8 mouse cellular contexts compared by ENCODE assay signal in genomic region chr4:140103341-140104027, GRCm38 (mm10).
DNase-seq lines count a peak whose midpoint lies in the region; ATAC-seq lines count a peak whose summit lies in the region.

No protein-coding gene starts in this region.

- intact Hi-C loops in heart, postnatal 14 days (cut with DNase I) = no loop called here

- 1% methylated on average over 28 of the region's 28 CpGs for WGBS in heart, embryonic 10.5 days
- under 1% methylated on average over 28 of the region's 28 CpGs for WGBS in hindbrain, embryonic 13.5 days
- 3% methylated on average over 28 of the region's 28 CpGs for WGBS in midbrain, embryonic 15.5 days

- no peak for DNase-seq in heart, embryonic 10.5 days (ENCODE audit: low spot score)
- no peak for DNase-seq in heart, postnatal 14 days
- DNase-seq in ZHBTc4 (ENCODE audit: low read depth, low spot score) = peak; percentile 93
- no peak for DNase-seq in spleen, postnatal 10 days (ENCODE audit: low spot score in 2 of 2)
- DNase-seq in layer of hippocampus, postnatal 25 days (ENCODE audit: extremely low spot score in 1 of 2, low spot score in 1 of 2) = no peak

- H3K4me3 ChIP-seq in heart, embryonic 10.5 days = peak overlapping the region; percentile 27
- H3K4me3 ChIP-seq in hindbrain, embryonic 13.5 days = no peak overlapping the region; the same call in 1 of the 2 replicates
- no peak overlapping the region for H3K4me3 ChIP-seq in midbrain, embryonic 15.5 days

- no peak overlapping the region for H3K9ac ChIP-seq in hindbrain, embryonic 13.5 days
- no peak overlapping the region; the same call in 1 of the 2 replicates for H3K9ac ChIP-seq in midbrain, embryonic 15.5 days

- peaks cover 13% of the 10 kb centered on the region; the same call in 1 of the 2 replicates for H3K4me1 ChIP-seq in heart, embryonic 10.5 days
- peaks cover 67% of the 10 kb centered on the region for H3K4me1 ChIP-seq in hindbrain, embryonic 13.5 days (replicated peaks)
- H3K4me1 ChIP-seq in midbrain, embryonic 15.5 days = peaks cover 57% of the 10 kb centered on the region

- no peak overlapping the region for H3K27ac ChIP-seq in heart, embryonic 10.5 days
- peak overlapping the region; percentile 86 for H3K27ac ChIP-seq in hindbrain, embryonic 13.5 days
- H3K27ac ChIP-seq in midbrain, embryonic 15.5 days = peak overlapping the region; percentile 72

- peak overlapping the region; percentile 43 for H3K4me2 ChIP-seq in hindbrain, embryonic 13.5 days
- H3K4me2 ChIP-seq in midbrain, embryonic 15.5 days = peak overlapping the region; percentile 37

- H3K9me3 ChIP-seq in heart, embryonic 10.5 days = no peaks in the 10 kb centered on the region
- no peaks in the 10 kb centered on the region for H3K9me3 ChIP-seq in hindbrain, embryonic 13.5 days
- no peaks in the 10 kb centered on the region for H3K9me3 ChIP-seq in midbrain, embryonic 15.5 days

- ATAC-seq in hindbrain, embryonic 13.5 days (ENCODE audit: low FRiP score) = peak; percentile 25; the same call in 1 of the 2 replicates
- ATAC-seq in midbrain, embryonic 15.5 days (replicated peaks) = no peak; the same call in 1 of the 2 replicates
- ATAC-seq in frontal cortex, adult (ENCODE audit: low TSS enrichment) = no peak

- peaks cover 81% of the 10 kb centered on the region for H3K27me3 ChIP-seq in heart, embryonic 10.5 days (ENCODE audit: insufficient read depth, poor library complexity, severe bottlenecking)
- peaks cover 7% of the 10 kb centered on the region for H3K27me3 ChIP-seq in hindbrain, embryonic 13.5 days
- peaks cover 5% of the 10 kb centered on the region; the same call in 1 of the 2 replicates for H3K27me3 ChIP-seq in midbrain, embryonic 15.5 days (replicated peaks)

- no peaks in the 10 kb centered on the region for H3K36me3 ChIP-seq in heart, embryonic 10.5 days
- no peaks in the 10 kb centered on the region for H3K36me3 ChIP-seq in hindbrain, embryonic 13.5 days
- H3K36me3 ChIP-seq in midbrain, embryonic 15.5 days (replicated peaks) = no peaks in the 10 kb centered on the region
